Mouse (Mus musculus): ENCODE measurements at regions not wholly inside any gene's neighbourhood (a gene's known extent, or its start where the extent isn't known, plus 50 kb on each side); places are given as distances from the start of the nearest gene placed in this dataset.

- H3K27ac ChIP-seq (ENCODE audit: low read length) = no peak overlapping the region
- WGBS = 72% methylated on average over 1 of the region's 1 CpGs
- no peaks in the 10 kb centered on the region for H3K9me3 ChIP-seq (ENCODE audit: low read length)
- TF ChIP-seq EP300 (IDR thresholded peaks at IDR 0.05) = no peak
- no peak for TF ChIP-seq CTCF (IDR thresholded peaks at IDR 0.05)
- no peaks in the 10 kb centered on the region for H3K4me1 ChIP-seq (ENCODE audit: insufficient read depth, low read depth, low read length)
- H3K4me3 ChIP-seq (ENCODE audit: low read depth, low read length) = no peak overlapping the region
- H3K36me3 ChIP-seq (ENCODE audit: insufficient read depth, low read length) = no peaks in the 10 kb centered on the region
- ATAC-seq = no peak
- no peak overlapping the region for H3K4me2 ChIP-seq (replicated peaks; ENCODE audit: low read depth, low read length)
- no peak for DNase-seq (ENCODE audit: low spot score)
- no peak overlapping the region for H3K9ac ChIP-seq (replicated peaks; ENCODE audit: low read depth)
- no peaks in the 10 kb centered on the region for H3K27me3 ChIP-seq (replicated peaks; ENCODE audit: insufficient read depth, low read length)
These were observed 904.7 kb upstream of the Zeb2 start for GRCm38 (mm10) chr2:46021854-46022253.

- 71% methylated on average over 3 of the region's 3 CpGs for WGBS
- DNase-seq (ENCODE audit: low spot score) = no peak
- no peak overlapping the region for H3K4me2 ChIP-seq (replicated peaks; ENCODE audit: low read depth, low read length)
- H3K9me3 ChIP-seq (ENCODE audit: low read length) = no peaks in the 10 kb centered on the region
- no peak for ATAC-seq
- H3K36me3 ChIP-seq (ENCODE audit: insufficient read depth, low read length) = no peaks in the 10 kb centered on the region
- TF ChIP-seq EP300 (IDR thresholded peaks at IDR 0.05) (no peak), CTCF (IDR thresholded peaks at IDR 0.05) (no peak)
- H3K4me3 ChIP-seq (ENCODE audit: low read depth, low read length) = no peak overlapping the region
- H3K27ac ChIP-seq (ENCODE audit: low read length) = no peak overlapping the region
- no peaks in the 10 kb centered on the region for H3K4me1 ChIP-seq (ENCODE audit: insufficient read depth, low read depth, low read length)
- H3K27me3 ChIP-seq (replicated peaks; ENCODE audit: insufficient read depth, low read length) = no peaks in the 10 kb centered on the region
- no peak overlapping the region for H3K9ac ChIP-seq (replicated peaks; ENCODE audit: low read depth)
These were observed 896.6 kb upstream of the Zeb2 start for GRCm38 (mm10) chr2:46013771-46014269.

GRCm38 (mm10) chr2:46012716-46013115 is 895.5 kb upstream of the Zeb2 start:
- Histone ChIP-seq H3K4me3 (ENCODE audit: low read depth, low read length) (no peak overlapping the region), H3K27me3 (replicated peaks; ENCODE audit: insufficient read depth, low read length) (no peaks in the 10 kb centered on the region), H3K27ac (ENCODE audit: low read length) (no peak overlapping the region), H3K9me3 (ENCODE audit: low read length) (no peaks in the 10 kb centered on the region), H3K36me3 (ENCODE audit: insufficient read depth, low read length) (no peaks in the 10 kb centered on the region), H3K4me2 (replicated peaks; ENCODE audit: low read depth, low read length) (no peak overlapping the region), H3K4me1 (ENCODE audit: insufficient read depth, low read depth, low read length) (no peaks in the 10 kb centered on the region), H3K9ac (replicated peaks; ENCODE audit: low read depth) (no peak overlapping the region)
- ATAC-seq (no peak), DNase-seq (ENCODE audit: low spot score) (no peak)
- TF ChIP-seq CTCF (IDR thresholded peaks at IDR 0.05) = no peak
- no peak for TF ChIP-seq EP300 (IDR thresholded peaks at IDR 0.05)
- WGBS = 85% methylated on average over 1 of the region's 1 CpGs

- Histone ChIP-seq H3K9ac (replicated peaks; ENCODE audit: low read depth) (no peak overlapping the region), H3K4me3 (ENCODE audit: low read depth, low read length) (no peak overlapping the region), H3K9me3 (ENCODE audit: low read length) (no peaks in the 10 kb centered on the region), H3K4me2 (replicated peaks; ENCODE audit: low read depth, low read length) (no peak overlapping the region), H3K27me3 (replicated peaks; ENCODE audit: insufficient read depth, low read length) (no peaks in the 10 kb centered on the region), H3K36me3 (ENCODE audit: insufficient read depth, low read length) (no peaks in the 10 kb centered on the region), H3K4me1 (ENCODE audit: insufficient read depth, low read depth, low read length) (no peaks in the 10 kb centered on the region), H3K27ac (ENCODE audit: low read length) (no peak overlapping the region)
- DNase-seq (ENCODE audit: low spot score) (no peak), ATAC-seq (no peak)
- TF ChIP-seq CTCF (IDR thresholded peaks at IDR 0.05) (no peak), EP300 (IDR thresholded peaks at IDR 0.05) (no peak)
These were observed 858.0 kb upstream of the Zeb2 start for GRCm38 (mm10) chr2:45975157-45975556.

GRCm38 (mm10) chr2:45968635-45969034 is 851.4 kb upstream of the Zeb2 start:
- H3K4me3 ChIP-seq (ENCODE audit: low read depth, low read length) = no peak overlapping the region
- H3K4me1 ChIP-seq (ENCODE audit: insufficient read depth, low read depth, low read length) = no peaks in the 10 kb centered on the region
- H3K27me3 ChIP-seq (replicated peaks; ENCODE audit: insufficient read depth, low read length) = no peaks in the 10 kb centered on the region
- H3K27ac ChIP-seq (ENCODE audit: low read length) = no peak overlapping the region
- H3K36me3 ChIP-seq (ENCODE audit: insufficient read depth, low read length) = no peaks in the 10 kb centered on the region
- H3K9ac ChIP-seq (replicated peaks; ENCODE audit: low read depth) = no peak overlapping the region
- TF ChIP-seq EP300 (IDR thresholded peaks at IDR 0.05) (no peak), CTCF (IDR thresholded peaks at IDR 0.05) (no peak)
- ATAC-seq = no peak
- no peak overlapping the region for H3K4me2 ChIP-seq (replicated peaks; ENCODE audit: low read depth, low read length)
- 90% methylated on average over 5 of the region's 5 CpGs for WGBS
- no peaks in the 10 kb centered on the region for H3K9me3 ChIP-seq (ENCODE audit: low read length)
- no peak for DNase-seq (ENCODE audit: low spot score)

GRCm38 (mm10) chr2:45956792-45957330 is 839.7 kb upstream of the Zeb2 start:
- WGBS = 66% methylated on average over 4 of the region's 4 CpGs
- H3K4me1 ChIP-seq (ENCODE audit: insufficient read depth, low read depth, low read length) = no peaks in the 10 kb centered on the region
- DNase-seq (ENCODE audit: low spot score) = no peak

GRCm38 (mm10) chr2:45948758-45949157 is 831.6 kb upstream of the Zeb2 start:
- Histone ChIP-seq H3K9me3 (ENCODE audit: low read length) (no peaks in the 10 kb centered on the region), H3K27ac (ENCODE audit: low read length) (no peak overlapping the region), H3K4me2 (replicated peaks; ENCODE audit: low read depth, low read length) (no peak overlapping the region), H3K4me3 (ENCODE audit: low read depth, low read length) (no peak overlapping the region), H3K36me3 (ENCODE audit: insufficient read depth, low read length) (no peaks in the 10 kb centered on the region), H3K4me1 (ENCODE audit: insufficient read depth, low read depth, low read length) (no peaks in the 10 kb centered on the region), H3K9ac (replicated peaks; ENCODE audit: low read depth) (no peak overlapping the region), H3K27me3 (replicated peaks; ENCODE audit: insufficient read depth, low read length) (no peaks in the 10 kb centered on the region)
- WGBS = 67% methylated on average over 1 of the region's 1 CpGs
- TF ChIP-seq EP300 (IDR thresholded peaks at IDR 0.05) = no peak
- no peak for TF ChIP-seq CTCF (IDR thresholded peaks at IDR 0.05)
- no peak for DNase-seq (ENCODE audit: low spot score)
- no peak for ATAC-seq

More at GRCm38 (mm10) chr2:45956792-45957330, 839.7 kb upstream of the Zeb2 start:
- Histone ChIP-seq H3K9me3 (ENCODE audit: low read length) (no peaks in the 10 kb centered on the region), H3K27me3 (replicated peaks; ENCODE audit: insufficient read depth, low read length) (no peaks in the 10 kb centered on the region), H3K9ac (replicated peaks; ENCODE audit: low read depth) (no peak overlapping the region), H3K36me3 (ENCODE audit: insufficient read depth, low read length) (no peaks in the 10 kb centered on the region), H3K27ac (ENCODE audit: low read length) (no peak overlapping the region), H3K4me3 (ENCODE audit: low read depth, low read length) (no peak overlapping the region), H3K4me2 (replicated peaks; ENCODE audit: low read depth, low read length) (no peak overlapping the region)
- ATAC-seq = no peak
- TF ChIP-seq CTCF (IDR thresholded peaks at IDR 0.05) = no peak
- TF ChIP-seq EP300 (IDR thresholded peaks at IDR 0.05) = no peak

Measured in lung, postnatal 0 days (tissue).